Mouse (Mus musculus) MEL (cell line): ENCODE results near the gene Glrp1.

Experiments
- CHD2 ChIP-seq: IDR thresholded peaks from 2 replicates; pipeline ENCODE4 v1.6.1; 2011; ENCODE audit warnings: low read length, improper control_type of control experiment
- CTCF ChIP-seq, 3 experiments: IDR thresholded peaks in 2 of 3; conservative IDR thresholded peaks in 1 of 3; 2 replicates each; pipeline ENCODE4 v1.5.1; 2011 to 2012; ENCODE audit warnings: low read length in 3 of 3, low read depth in 2 of 3, mild to moderate bottlenecking in 2 of 3, improper control_type of control experiment in 1 of 3, inconsistent platforms in 1 of 3, mixed read lengths in 1 of 3, moderate library complexity in 1 of 3; ENCODE audit not compliant: control insufficient read depth in 1 of 3, insufficient read depth in 1 of 3, poor library complexity in 1 of 3, severe bottlenecking in 1 of 3
- ELF1 ChIP-seq: IDR thresholded peaks from 2 replicates; pipeline ENCODE4 v1.6.1; 2014; ENCODE audit warnings: low read depth, mild to moderate bottlenecking, inconsistent platforms, low read length, improper control_type of control experiment, moderate library complexity
- EP300 ChIP-seq, 2 experiments: IDR thresholded peaks; 2 replicates each; pipeline ENCODE4 v1.6.1; 2011; ENCODE audit warnings: improper control_type of control experiment in 2 of 2, low read length in 2 of 2, low read depth in 1 of 2, mild to moderate bottlenecking in 1 of 2
- SIN3A ChIP-seq: IDR thresholded peaks from 2 replicates; pipeline ENCODE4 v1.6.1; 2012; ENCODE audit warnings: low read length, improper control_type of control experiment, inconsistent platforms

DNA sequence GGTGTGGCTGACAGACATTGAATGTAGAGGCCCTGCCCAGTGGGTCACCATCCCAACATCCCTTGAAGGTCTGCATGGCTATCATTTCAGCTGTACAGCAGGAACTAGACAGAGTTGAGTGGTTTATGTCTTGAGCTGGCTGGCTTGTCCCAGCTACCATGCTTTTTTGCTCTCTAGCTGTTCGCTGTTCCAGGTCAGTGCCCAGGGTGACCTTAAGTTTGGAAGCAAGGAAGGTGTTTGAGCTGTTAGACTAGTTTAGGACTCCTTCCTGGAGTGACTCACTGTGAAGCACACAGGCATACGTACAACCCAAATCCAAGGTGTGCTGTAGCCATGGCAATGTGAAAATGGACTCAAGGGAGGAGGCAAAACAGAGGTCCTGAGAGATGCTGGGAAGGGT, 41.5 kb downstream of the Glrp1 start:
- no peak for TF ChIP-seq CTCF (IDR thresholded peaks at IDR 0.05 in 2 of 3, conservative IDR thresholded peaks at IDR 0.05 in 1 of 3; ENCODE audit: control insufficient read depth in 1 of 3, insufficient read depth in 1 of 3, low read depth in 2 of 3, low read length in 3 of 3, poor library complexity in 1 of 3, severe bottlenecking in 1 of 3)
- TF ChIP-seq SIN3A: no peak
- TF ChIP-seq CHD2: no peak
- no peak for TF ChIP-seq ELF1
- no peak for TF ChIP-seq EP300 (IDR thresholded peaks at IDR 0.05; ENCODE audit: low read depth in 1 of 2, low read length in 2 of 2)
